Mouse (Mus musculus) left cerebral cortex, postnatal 10 days (tissue): ENCODE measurements around the gene Fcgr4. TPM values are rescaled to one million over a fixed set of nuclear protein-coding genes. Genes with fewer than 3 reads are reported as not detected.
"Not testable (repeated sequence)": the region's sequence is repeated elsewhere in the genome, so short reads cannot be mapped to it uniquely, and the experiment has no call there.

Source experiments
- DNase-seq, 2 experiments: peaks; one replicate each; pipeline ENCODE4 v3.0.0; 2021 to 2022; ENCODE audit warnings: low spot score in 2 of 2, mixed read lengths in 1 of 2; ENCODE audit errors: extremely low spot score in 1 of 2
- intact Hi-C: fragments of 180-260 bp; cut with DNase I; formaldehyde crosslinking; loops from one replicate; pipeline ENCODE4 v1.15.1; 2025
- total RNA-seq, 2 experiments: library from RNA; stranded (reverse); gene quantifications; 2 replicates each; pipeline ENCODE4 v1.2.3; 2021

The Fcgr4 gene
- not detected for total RNA-seq

DNA sequence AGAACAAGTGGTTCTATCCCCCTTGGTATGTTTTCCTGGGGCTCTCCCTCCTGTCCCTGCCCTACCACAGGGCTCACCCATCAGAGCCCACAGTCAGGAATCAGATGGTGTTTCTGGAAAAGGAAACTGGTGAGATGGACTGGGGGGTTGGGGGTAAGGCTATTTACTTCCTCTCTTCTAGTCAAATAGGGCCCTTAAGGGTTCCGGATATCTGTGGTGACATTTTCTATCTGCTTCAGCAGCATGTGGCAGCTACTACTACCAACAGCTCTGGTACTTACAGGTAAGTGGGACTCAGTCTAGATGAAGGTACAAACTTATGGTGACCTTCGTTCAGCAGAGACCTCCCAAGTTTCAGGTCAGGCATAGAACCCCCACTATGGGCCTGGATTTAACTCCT is at the start of gene Fcgr4:
Gene Fcgr4, plus strand, starts transcription at position 184 of the 400 bp plus-strand sequence.
- intact Hi-C loops = no loop called here
- no peak for DNase-seq

DNA sequence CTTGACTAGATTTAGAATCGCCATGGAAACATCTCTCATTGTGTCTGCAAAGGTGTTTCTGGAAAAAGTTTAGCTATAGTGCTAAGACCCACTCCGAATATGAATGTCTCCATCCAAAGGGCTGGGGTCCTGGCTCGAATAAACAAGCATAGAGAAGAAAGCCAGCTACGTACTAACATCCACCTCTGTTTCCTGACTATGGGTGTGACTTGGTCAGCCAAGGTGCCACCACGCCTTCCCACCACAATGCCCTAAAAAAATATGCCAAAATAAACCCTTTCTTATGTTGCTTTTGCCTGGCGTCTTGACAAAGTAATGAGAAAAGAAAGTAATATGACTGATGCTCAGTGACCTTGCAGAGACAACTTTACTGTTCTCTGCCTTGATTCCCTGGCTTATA is 46.2 kb upstream of the Fcgr4 start:
- DNase-seq = no peak
- intact Hi-C loops = no loop called here

DNA sequence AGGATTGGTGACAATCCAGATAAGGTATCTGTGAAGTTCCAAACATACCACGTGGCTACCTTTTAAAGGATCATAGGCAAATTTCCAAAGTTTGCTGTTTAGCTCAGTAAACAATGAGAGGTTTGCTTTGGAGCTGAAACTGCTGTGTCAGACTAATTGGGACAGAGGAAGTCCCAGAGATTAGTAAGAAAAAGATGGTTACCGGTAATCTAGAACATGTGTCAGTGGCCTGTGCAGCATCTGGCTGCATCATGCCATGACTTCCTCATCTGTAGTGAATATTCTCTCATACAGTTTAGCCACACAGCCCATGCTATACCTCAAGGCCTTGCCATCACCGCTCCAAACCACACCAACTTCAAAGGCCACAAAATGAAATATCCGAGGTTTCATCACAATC is 45.8 kb upstream of the Fcgr4 start:
- intact Hi-C loops = no loop called here
- DNase-seq = no peak

- DNase-seq = no peak
- intact Hi-C loops = no loop called here
These were observed 44.5 kb upstream of the Fcgr4 start for GRCm38 (mm10) chr1:170974171-170974570.

GRCm38 (mm10) chr1:170974736-170975135 is 44.0 kb upstream of the Fcgr4 start:
- intact Hi-C loops = no loop called here
- DNase-seq = no peak

- DNase-seq, intact Hi-C loops: not testable (repeated sequence)
These were observed 43.4 kb upstream of the Fcgr4 start for GRCm38 (mm10) chr1:170975350-170975749.

DNA sequence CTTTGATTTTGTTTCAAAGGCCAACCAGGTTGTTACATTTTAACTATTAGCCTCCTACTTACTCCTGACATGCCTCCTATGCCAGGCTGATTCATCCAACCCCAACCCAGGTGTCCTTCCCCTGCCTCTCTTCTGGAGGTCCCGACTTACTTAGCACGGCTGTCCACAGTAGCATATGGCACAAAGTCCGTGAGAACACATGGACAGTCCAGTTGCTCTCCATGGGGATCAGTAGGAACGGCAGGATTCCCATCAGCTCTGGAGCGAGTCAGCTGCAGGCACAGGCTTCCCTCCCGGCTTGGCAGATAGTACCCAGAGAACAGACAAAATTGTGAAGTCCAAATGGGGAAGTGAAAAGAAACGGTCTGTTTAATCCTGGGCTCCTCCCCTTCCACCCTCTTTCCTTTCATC is 43.0 kb upstream of the Fcgr4 start:
- intact Hi-C loops = no loop called here
- no peak for DNase-seq

DNA sequence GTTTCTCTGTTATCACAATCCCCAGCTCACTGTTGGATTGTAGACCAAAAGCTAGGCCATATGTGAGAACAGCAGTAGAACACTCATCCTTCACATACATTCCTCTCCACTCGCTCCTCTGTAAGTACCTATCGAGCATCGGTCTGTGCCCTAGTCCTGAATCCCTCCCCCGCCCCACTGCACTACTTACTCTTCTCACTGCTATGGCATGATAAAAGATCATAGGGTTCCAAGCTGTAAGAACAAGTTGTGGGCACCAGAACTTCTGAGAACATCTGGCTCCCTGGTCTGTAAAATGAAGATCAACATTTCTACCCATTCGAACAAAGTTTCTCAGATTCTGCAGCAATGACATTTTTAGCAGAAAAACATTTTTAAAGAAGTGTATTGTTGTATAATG is 42.3 kb upstream of the Fcgr4 start, which contains the start of gene Fcgr2b:
Gene Fcgr2b, minus strand, starts transcription at position 101 of the 400 bp plus-strand sequence.
- intact Hi-C loops = no loop called here
- DNase-seq = no peak

- intact Hi-C loops = no loop called here
- DNase-seq = no peak
These were observed 40.1 kb upstream of the Fcgr4 start for GRCm38 (mm10) chr1:170978601-170979000.

- DNase-seq, intact Hi-C loops: not testable (repeated sequence)
These were observed 37.0 kb upstream of the Fcgr4 start for GRCm38 (mm10) chr1:170981679-170982078.

DNA sequence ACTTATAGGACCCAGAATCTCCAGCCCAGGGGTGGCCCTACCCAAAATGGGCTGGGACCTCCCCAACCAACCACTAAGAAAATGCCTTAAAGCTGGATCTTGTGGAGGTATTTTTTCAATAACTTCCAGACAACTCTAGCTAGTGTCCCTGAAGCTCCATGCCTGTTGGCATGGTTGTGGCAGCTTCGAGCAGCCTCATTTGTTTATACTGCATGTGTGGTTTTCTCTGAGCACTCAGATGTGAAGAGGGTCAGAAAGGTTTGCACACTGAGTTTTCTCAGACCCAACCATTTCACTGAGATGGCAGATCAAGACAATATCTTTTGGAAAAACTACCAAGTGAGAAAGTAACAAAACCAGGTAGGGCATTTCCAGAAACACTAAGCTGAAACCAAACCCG is 36.4 kb upstream of the Fcgr4 start:
- intact Hi-C loops = no loop called here
- no peak for DNase-seq

DNA sequence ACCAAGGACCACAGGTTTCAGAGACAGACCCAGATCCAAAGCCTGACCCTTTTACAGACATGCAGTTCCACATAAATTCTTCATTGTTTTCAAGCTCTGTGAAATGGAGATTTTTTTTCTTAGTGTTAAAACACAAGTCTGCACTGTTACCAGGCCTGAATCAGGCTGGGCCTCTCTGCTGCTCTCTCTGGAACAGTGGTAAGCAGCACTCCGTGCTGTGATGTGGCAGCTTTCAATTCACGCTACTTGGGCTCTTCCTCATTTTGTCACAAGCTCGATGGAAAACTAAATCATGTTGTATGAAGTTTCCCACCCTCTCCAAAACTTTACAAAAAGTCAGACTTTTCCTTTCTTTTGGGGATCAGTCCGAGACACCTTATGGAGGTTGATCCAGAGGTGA is 35.7 kb upstream of the Fcgr4 start:
- intact Hi-C loops = no loop called here
- DNase-seq = no peak

- intact Hi-C loops = no loop called here
- DNase-seq = no peak
These were observed 33.6 kb upstream of the Fcgr4 start for GRCm38 (mm10) chr1:170985092-170985491.

DNA sequence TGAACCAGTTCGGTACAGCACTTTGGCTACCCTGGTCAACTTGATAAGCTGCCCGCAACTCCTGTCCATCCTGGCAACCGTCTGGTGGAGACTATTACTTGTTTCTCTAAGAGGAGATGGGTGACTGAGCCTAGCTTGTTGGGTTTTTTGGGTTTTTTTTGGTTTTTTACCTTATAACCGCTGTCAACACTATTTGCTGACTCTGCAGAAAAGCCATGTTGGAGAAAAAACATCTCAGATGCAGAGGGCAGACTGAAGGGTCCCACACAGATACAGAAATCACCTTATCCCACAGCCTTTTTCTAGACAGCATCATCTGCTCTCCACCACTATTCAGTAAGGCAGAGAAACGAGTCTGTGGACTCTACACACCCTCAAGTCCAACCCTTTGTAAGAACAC is 32.9 kb upstream of the Fcgr4 start:
- intact Hi-C loops = no loop called here
- DNase-seq = no peak

GRCm38 (mm10) chr1:170989656-170990055 is 29.1 kb upstream of the Fcgr4 start:
- intact Hi-C loops = no loop called here

GRCm38 (mm10) chr1:170992550-170992949 is 26.2 kb upstream of the Fcgr4 start:
- intact Hi-C loops = loop anchor here (2.0 kb wide), 1 partner anchor 92 kb away; no protein-coding TSS in a partner anchor
- peak in 1 of 2 experiments; percentile 43 for DNase-seq

More at GRCm38 (mm10) chr1:170989656-170990055, 29.1 kb upstream of the Fcgr4 start:
- DNase-seq = no peak

GRCm38 (mm10) chr1:170996034-170996433 is 22.7 kb upstream of the Fcgr4 start:
- DNase-seq = no peak
- intact Hi-C loops = no loop called here

- peak in 1 of 2 experiments; percentile 66 for DNase-seq
- intact Hi-C loops = no loop called here
These were observed 22.0 kb upstream of the Fcgr4 start for GRCm38 (mm10) chr1:170996753-170997152.

DNA sequence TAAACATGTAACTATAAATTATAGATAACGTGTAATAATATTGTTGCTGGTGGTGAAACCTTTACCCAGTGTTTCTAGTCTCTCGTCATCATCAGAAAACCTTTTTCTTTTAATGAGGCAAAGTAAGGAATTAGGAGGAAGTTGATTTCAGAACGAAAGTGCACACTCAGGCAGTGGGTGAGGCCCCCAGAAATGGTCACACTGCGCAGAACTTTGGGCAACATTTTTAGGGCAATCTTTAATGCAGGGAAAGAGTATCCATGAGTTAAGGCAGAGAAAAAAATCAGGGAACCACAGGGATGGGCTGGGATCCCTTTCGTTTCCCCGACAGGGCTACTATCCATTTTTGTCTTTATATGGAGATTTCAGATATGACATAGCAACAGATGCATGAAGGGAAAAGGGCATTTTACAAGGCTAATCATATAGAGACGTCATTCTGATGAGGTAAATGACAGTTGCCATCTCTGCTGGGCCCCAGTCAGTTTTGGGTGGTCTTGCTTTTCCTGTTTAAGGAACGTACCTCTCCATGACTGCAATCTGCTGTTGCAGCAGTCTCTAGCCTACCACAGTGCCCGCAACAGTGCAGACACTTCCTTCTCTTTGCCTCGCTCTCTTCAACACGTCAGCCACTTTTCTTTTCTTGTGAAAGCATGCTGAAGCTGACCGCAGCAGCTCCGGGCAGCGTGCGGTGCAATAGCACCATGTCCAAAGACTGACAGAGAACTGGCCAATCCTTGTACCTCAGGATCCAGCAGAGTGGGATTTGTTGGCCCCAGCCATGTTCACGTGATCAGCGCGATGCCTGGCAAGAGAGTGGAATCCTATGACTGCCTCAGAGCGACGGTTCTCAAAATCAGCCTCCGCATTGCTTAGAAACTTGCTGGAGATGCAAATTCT is 20.7 kb upstream of the Fcgr4 start:
- intact Hi-C loops = no loop called here
- DNase-seq = peak; percentile 69 to 76

DNA sequence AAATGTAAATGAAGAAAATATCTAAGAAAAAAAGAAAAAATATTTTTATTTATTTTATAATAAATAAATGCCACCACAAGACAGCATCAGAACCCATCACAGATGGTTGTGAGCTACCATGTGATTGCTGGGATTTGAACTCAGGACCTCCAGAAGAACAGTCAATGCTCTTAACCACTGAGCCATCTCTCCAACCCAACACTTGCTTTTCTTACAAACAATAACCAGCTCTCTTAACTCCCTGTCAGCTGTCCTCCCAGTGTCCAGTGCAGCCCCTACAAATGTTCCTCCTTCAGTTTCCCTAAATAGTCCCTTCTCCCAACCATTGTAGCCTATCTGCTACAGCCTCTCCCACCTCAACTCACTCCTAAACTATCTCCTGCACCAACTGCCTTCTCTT is 18.9 kb upstream of the Fcgr4 start:
- intact Hi-C loops = no loop called here
- DNase-seq = no peak
